Mouse (Mus musculus) liver, postnatal 0 days (tissue): Measurements from ENCODE around the gene Wfdc8. TPM values are rescaled to one million over a fixed set of nuclear protein-coding genes. Genes with fewer than 3 reads are reported as not detected.

Experiments
- ATAC-seq: fragments of 200-750 bp; cut with Nextera tagmentation; 2 replicates; pipeline ENCODE4 v1.8.0; 2017; ENCODE audit warnings: mild to moderate bottlenecking, moderate library complexity
- DNase-seq: peaks from one replicate; pipeline ENCODE4 v3.0.0-alpha.2; 2016
- H3K27ac ChIP-seq: fragments of 300-500 bp; sonication (generic); 2 replicates; pipeline ENCODE4 v1.5.1; 2014; ENCODE audit warnings: antibody characterized with exemption, moderate library complexity, mild to moderate bottlenecking, low read depth
- H3K27me3 ChIP-seq: fragments of 300-500 bp; sonication (generic); 2 replicates; pipeline ENCODE4 v1.6.1; 2014; ENCODE audit warnings: low read length, control low read depth, mixed read lengths; ENCODE audit not compliant: insufficient read depth
- H3K36me3 ChIP-seq: fragments of 300-500 bp; sonication (generic); replicated peaks from 2 replicates; pipeline ENCODE4 v1.6.1; 2014; ENCODE audit warnings: mild to moderate bottlenecking, control low read depth, low read length, moderate library complexity, mixed read lengths; ENCODE audit not compliant: insufficient read depth
- H3K4me1 ChIP-seq: fragments of 300-500 bp; sonication (generic); 2 replicates; pipeline ENCODE4 v1.6.1; 2014; ENCODE audit warnings: antibody characterized with exemption, mild to moderate bottlenecking, control low read depth; ENCODE audit not compliant: insufficient read depth
- H3K4me2 ChIP-seq: fragments of 300-500 bp; sonication (generic); 2 replicates; pipeline ENCODE4 v1.6.1; 2014; ENCODE audit warnings: low read depth, mild to moderate bottlenecking, low read length, moderate library complexity, mixed read lengths
- H3K4me3 ChIP-seq: fragments of 300-500 bp; sonication (generic); 2 replicates; pipeline ENCODE4 v1.5.1; 2014; ENCODE audit warnings: low read depth, low read length
- H3K9ac ChIP-seq: fragments of 300-500 bp; sonication (generic); replicated peaks from 2 replicates; pipeline ENCODE4 v1.6.1; 2014; ENCODE audit warnings: mild to moderate bottlenecking, moderate library complexity
- H3K9me3 ChIP-seq: fragments of 300-500 bp; sonication (generic); 2 replicates; pipeline ENCODE4 v1.6.1; 2016; ENCODE audit warnings: mild to moderate bottlenecking, control low read depth, low read length, mixed read lengths
- CTCF ChIP-seq: sonication (generic); IDR thresholded peaks from 2 replicates; pipeline ENCODE4 v1.5.1; 2016; ENCODE audit warnings: antibody characterized with exemption, low read depth
- EP300 ChIP-seq: IDR thresholded peaks from 2 replicates; pipeline ENCODE4 v1.6.1; 2016; ENCODE audit warnings: antibody characterized with exemption, low read depth, mild to moderate bottlenecking
- WGBS: fragments of 180-500 bp; shearing (Covaris S2); extraction: QIAGEN DNeasy Blood & Tissue Kit; methylation state at CpG from one replicate; pipeline ENCODE4 v1.1.7; 2014; ENCODE audit not compliant: insufficient replicate concordance; 5-methylcytosine and 5-hydroxymethylcytosine counted together
- polyA plus RNA-seq: library from polyadenylated mRNA; unstranded; fragments of >200 nt; fragmentation: Nextera tagmentation; extraction: Ambion mirVana; gene quantifications from 2 replicates; pipeline ENCODE4 v1.2.1, GENCODE M21; 2015

Wfdc8 gene
- polyA plus RNA-seq, 1 experiment from 2014 or later = not detected

DNA sequence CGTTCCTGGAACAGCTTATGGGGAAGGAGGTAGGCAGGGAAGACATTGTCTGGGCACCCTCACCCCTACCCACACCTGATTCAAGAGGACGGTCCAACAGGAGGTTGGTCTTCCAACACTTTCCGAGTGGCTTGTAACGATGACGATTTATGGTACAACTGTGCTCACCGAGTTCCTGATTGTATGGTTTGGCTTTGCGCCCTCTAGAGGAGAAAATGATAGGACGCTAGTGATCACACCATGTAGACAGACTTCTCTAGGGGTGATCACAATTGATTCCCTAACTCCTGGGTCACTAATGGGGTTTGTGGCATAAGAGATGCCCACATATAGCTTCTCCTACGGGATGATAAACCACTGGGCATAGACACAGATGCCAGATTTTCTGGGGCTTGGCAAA is 21.8 kb upstream of the Wfdc8 start:
- Histone ChIP-seq H3K27me3 (no peaks in the 10 kb centered on the region), H3K36me3 (no peaks in the 10 kb centered on the region), H3K4me3 (no peak overlapping the region), H3K27ac (no peak overlapping the region), H3K4me1 (no peaks in the 10 kb centered on the region), H3K9me3 (no peaks in the 10 kb centered on the region), H3K9ac (no peak overlapping the region), H3K4me2 (no peak overlapping the region)
- TF ChIP-seq EP300 = no peak
- TF ChIP-seq CTCF = peak; percentile 49
- ATAC-seq = no peak
- DNase-seq = no peak
- 69% methylated on average over 9 of the region's 9 CpGs for WGBS

GRCm38 (mm10) chr2:164621775-164622174 is 8.3 kb upstream of the Wfdc8 start:
- Histone ChIP-seq H3K27ac (no peak overlapping the region), H3K9ac (no peak overlapping the region), H3K9me3 (no peaks in the 10 kb centered on the region), H3K4me2 (no peak overlapping the region), H3K4me1 (no peaks in the 10 kb centered on the region), H3K36me3 (no peaks in the 10 kb centered on the region), H3K27me3 (no peaks in the 10 kb centered on the region), H3K4me3 (no peak overlapping the region)
- ATAC-seq (no peak), DNase-seq (no peak)
- TF ChIP-seq CTCF (0 out of 2 replicates have a peak, but pooled peaks have one; percentile 7), EP300 (no peak)
- WGBS = 74% methylated on average over 4 of the region's 4 CpGs

DNA sequence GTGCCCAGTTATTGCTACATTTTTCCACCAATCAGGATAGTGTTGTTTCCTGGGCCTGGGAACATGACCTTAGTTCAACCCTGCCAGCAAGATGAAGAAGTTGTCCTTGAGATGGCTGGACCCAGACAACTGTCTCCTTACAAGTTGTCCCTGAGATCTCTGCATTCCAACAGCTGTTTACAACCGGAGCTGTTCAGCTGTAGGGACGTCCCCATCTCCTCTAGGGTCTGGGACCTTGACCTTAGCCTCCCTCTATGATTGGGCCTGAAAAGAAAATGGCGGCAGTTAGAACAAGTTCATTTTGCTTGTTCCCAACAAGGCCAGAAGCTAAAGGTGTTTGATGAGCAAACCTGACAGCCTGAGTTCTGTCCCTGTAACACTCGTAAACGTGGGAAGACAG is 5.6 kb upstream of the Wfdc8 start:
- no peak overlapping the region for H3K4me3 ChIP-seq
- ATAC-seq = no peak
- 72% methylated on average over 5 of the region's 5 CpGs for WGBS
- no peaks in the 10 kb centered on the region for H3K4me1 ChIP-seq
- H3K27me3 ChIP-seq = no peaks in the 10 kb centered on the region
- TF ChIP-seq CTCF (no peak), EP300 (no peak)
- no peak for DNase-seq
- no peaks in the 10 kb centered on the region for H3K9me3 ChIP-seq
- no peaks in the 10 kb centered on the region for H3K36me3 ChIP-seq
- H3K9ac ChIP-seq = no peak overlapping the region
- H3K27ac ChIP-seq = no peak overlapping the region
- H3K4me2 ChIP-seq = no peak overlapping the region

GRCm38 (mm10) chr2:164615386-164615785 is 2.0 kb upstream of the Wfdc8 start:
- DNase-seq = no peak
- Histone ChIP-seq H3K27ac (no peak overlapping the region), H3K4me1 (no peaks in the 10 kb centered on the region), H3K4me2 (no peak overlapping the region), H3K4me3 (no peak overlapping the region), H3K36me3 (no peaks in the 10 kb centered on the region), H3K9me3 (no peaks in the 10 kb centered on the region), H3K27me3 (no peaks in the 10 kb centered on the region), H3K9ac (no peak overlapping the region)
- no peak for ATAC-seq
- TF ChIP-seq CTCF (no peak), EP300 (no peak)
- 90% methylated on average over 3 of the region's 3 CpGs for WGBS

GRCm38 (mm10) chr2:164608781-164609180 is 4.6 kb downstream of the Wfdc8 start:
- WGBS = 64% methylated on average over 6 of the region's 6 CpGs
- Histone ChIP-seq H3K27ac (no peak overlapping the region), H3K36me3 (no peaks in the 10 kb centered on the region), H3K4me2 (no peak overlapping the region), H3K9ac (no peak overlapping the region), H3K27me3 (no peaks in the 10 kb centered on the region), H3K4me1 (no peaks in the 10 kb centered on the region), H3K9me3 (no peaks in the 10 kb centered on the region), H3K4me3 (no peak overlapping the region)
- ATAC-seq = no peak
- TF ChIP-seq EP300 (no peak), CTCF (no peak)
- no peak for DNase-seq

DNA sequence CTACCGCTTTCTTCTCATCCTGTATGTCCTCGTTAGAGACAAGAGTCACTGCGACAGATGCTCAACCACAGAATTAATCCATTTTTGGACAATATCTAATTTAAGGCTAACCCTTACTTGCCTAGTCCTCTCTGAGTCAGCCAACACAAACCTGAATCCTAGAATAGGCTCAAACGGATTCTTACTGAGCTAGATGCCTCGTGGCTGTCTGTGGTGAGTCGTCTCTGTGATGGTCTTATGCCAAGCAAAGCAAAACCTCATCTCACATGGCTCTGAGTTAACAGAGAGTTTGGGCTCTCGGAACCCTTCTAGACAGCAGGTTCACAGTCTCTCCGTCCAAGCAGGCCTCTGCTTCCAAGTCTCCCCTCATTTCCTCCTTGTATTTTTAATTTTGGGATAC is 9.0 kb downstream of the Wfdc8 start:
- ATAC-seq = no peak
- Histone ChIP-seq H3K27me3 (no peaks in the 10 kb centered on the region), H3K4me1 (no peaks in the 10 kb centered on the region), H3K9ac (no peak overlapping the region), H3K36me3 (no peaks in the 10 kb centered on the region), H3K9me3 (0 out of 2 replicates have a peak, but pooled peaks cover 3% of the 10 kb centered on the region), H3K27ac (no peak overlapping the region), H3K4me2 (no peak overlapping the region), H3K4me3 (no peak overlapping the region)
- 76% methylated on average over 8 of the region's 8 CpGs for WGBS
- TF ChIP-seq EP300 = no peak
- no peak for TF ChIP-seq CTCF
- no peak for DNase-seq

- no peak overlapping the region for H3K27ac ChIP-seq
- ATAC-seq (no peak), DNase-seq (no peak)
- no peak overlapping the region for H3K4me2 ChIP-seq
- 76% methylated on average over 3 of the region's 3 CpGs for WGBS
- no peak overlapping the region for H3K9ac ChIP-seq
- H3K27me3 ChIP-seq = no peaks in the 10 kb centered on the region
- H3K9me3 ChIP-seq = 0 out of 2 replicates have a peak, but pooled peaks cover 3% of the 10 kb centered on the region
- H3K4me1 ChIP-seq = no peaks in the 10 kb centered on the region
- no peak overlapping the region for H3K4me3 ChIP-seq
- no peaks in the 10 kb centered on the region for H3K36me3 ChIP-seq
- TF ChIP-seq EP300 (no peak), CTCF (peak; percentile 25; the same call in 1 of the 2 replicates)
Observed at GRCm38 (mm10) chr2:164603482-164603881, 9.9 kb downstream of the Wfdc8 start.
